Mouse (Mus musculus) embryonic fibroblast, embryonic 13.5 days (primary cell): ENCODE measurements around the gene Casp3. TPM values are rescaled to one million over a fixed set of nuclear protein-coding genes. Genes with fewer than 3 reads are reported as not detected.
A peak's percentile ranks its signal among the peaks of the same experiment; 100 is the strongest.

ENCODE experiments used
- H3K27ac ChIP-seq: 2 replicates; pipeline ENCODE4 v1.5.1; 2012; ENCODE audit warnings: low read length, control low read depth, inconsistent platforms; ENCODE audit not compliant: insufficient read depth
- H3K4me1 ChIP-seq: 2 replicates; pipeline ENCODE4 v1.6.1; 2011; ENCODE audit warnings: low read length; ENCODE audit not compliant: control insufficient read depth, insufficient read depth
- H3K4me3 ChIP-seq: 2 replicates; pipeline ENCODE4 v1.5.1; 2011; ENCODE audit warnings: mild to moderate bottlenecking, control low read depth, low read length; ENCODE audit not compliant: insufficient read depth
- CTCF ChIP-seq: IDR thresholded peaks from 2 replicates; pipeline ENCODE4 v1.5.1; 2011; ENCODE audit warnings: mild to moderate bottlenecking, control low read depth, low read length, moderate library complexity, borderline replicate concordance; ENCODE audit not compliant: insufficient read depth
- POLR2A ChIP-seq: IDR thresholded peaks from 2 replicates; pipeline ENCODE4 v1.6.1; 2011; ENCODE audit warnings: low read depth, mild to moderate bottlenecking, control low read depth, low read length, moderate library complexity
- polyA plus RNA-seq: library from polyadenylated mRNA; stranded (reverse); fragments of >200 nt; gene quantifications from 2 replicates; pipeline ENCODE4 v1.2.4, GENCODE M21; 2011; ENCODE audit warnings: low read depth; ENCODE audit not compliant: missing spikeins, insufficient read length

The Casp3 gene
- polyA plus RNA-seq, 1 experiment = 55.5 TPM

- no peak overlapping the region; the same call in 1 of the 2 replicates for H3K27ac ChIP-seq
- TF ChIP-seq POLR2A = no peak
- TF ChIP-seq CTCF = no peak
- peaks cover 14% of the 10 kb centered on the region for H3K4me1 ChIP-seq
- H3K4me3 ChIP-seq = no peak overlapping the region
Observed at GRCm38 (mm10) chr8:46625166-46625565, 8.1 kb downstream of the Casp3 start.

GRCm38 (mm10) chr8:46626642-46627041 is 9.6 kb downstream of the Casp3 start:
- Histone ChIP-seq H3K27ac (no peak overlapping the region; the same call in 1 of the 2 replicates), H3K4me3 (no peak overlapping the region), H3K4me1 (peaks cover 17% of the 10 kb centered on the region)
- no peak for TF ChIP-seq POLR2A

GRCm38 (mm10) chr8:46627881-46628280 is 10.8 kb downstream of the Casp3 start:
- Histone ChIP-seq H3K27ac (no peak overlapping the region), H3K4me1 (peaks cover 15% of the 10 kb centered on the region), H3K4me3 (no peak overlapping the region)
- TF ChIP-seq POLR2A (no peak), CTCF (no peak)

- Histone ChIP-seq H3K4me3 (no peak overlapping the region), H3K4me1 (peaks cover 15% of the 10 kb centered on the region), H3K27ac (no peak overlapping the region)
- no peak for TF ChIP-seq POLR2A
- TF ChIP-seq CTCF = no peak
Observed at GRCm38 (mm10) chr8:46628645-46629044, 11.6 kb downstream of the Casp3 start.

GRCm38 (mm10) chr8:46630422-46630821 is 13.3 kb downstream of the Casp3 start:
- Histone ChIP-seq H3K27ac (peak overlapping the region; percentile 72; the same call in 1 of the 2 replicates), H3K4me3 (no peak overlapping the region), H3K4me1 (peaks cover 11% of the 10 kb centered on the region)
- TF ChIP-seq CTCF = no peak
- no peak for TF ChIP-seq POLR2A

- Histone ChIP-seq H3K4me1 (peaks cover 9% of the 10 kb centered on the region), H3K27ac (peak overlapping the region; percentile 72; the same call in 1 of the 2 replicates), H3K4me3 (no peak overlapping the region)
- TF ChIP-seq POLR2A (no peak), CTCF (no peak)
Observed at GRCm38 (mm10) chr8:46630932-46631331, 13.8 kb downstream of the Casp3 start.

- TF ChIP-seq CTCF (no peak), POLR2A (no peak)
- no peak overlapping the region; the same call in 1 of the 2 replicates for H3K27ac ChIP-seq
Observed at GRCm38 (mm10) chr8:46639010-46639571, 22.0 kb downstream of the Casp3 start.

GRCm38 (mm10) chr8:46639852-46640251 is 22.8 kb downstream of the Casp3 start:
- TF ChIP-seq POLR2A = no peak
- no peak for TF ChIP-seq CTCF
- Histone ChIP-seq H3K4me3 (no peak overlapping the region), H3K4me1 (no peaks in the 10 kb centered on the region; the same call in 1 of the 2 replicates), H3K27ac (no peak overlapping the region)

More at GRCm38 (mm10) chr8:46639010-46639571, 22.0 kb downstream of the Casp3 start:
- Histone ChIP-seq H3K4me3 (no peak overlapping the region), H3K4me1 (no peaks in the 10 kb centered on the region; the same call in 1 of the 2 replicates)

GRCm38 (mm10) chr8:46641272-46641671 is 24.2 kb downstream of the Casp3 start:
- TF ChIP-seq POLR2A = no peak
- no peak for TF ChIP-seq CTCF
- Histone ChIP-seq H3K27ac (no peak overlapping the region), H3K4me3 (no peak overlapping the region), H3K4me1 (no peaks in the 10 kb centered on the region; the same call in 1 of the 2 replicates)

- TF ChIP-seq CTCF = no peak
- TF ChIP-seq POLR2A = no peak
Observed at GRCm38 (mm10) chr8:46648421-46648820, 31.3 kb downstream of the Casp3 start.

GRCm38 (mm10) chr8:46651872-46652271 is 34.8 kb downstream of the Casp3 start:
- TF ChIP-seq POLR2A = no peak
- TF ChIP-seq CTCF = no peak
- no peak overlapping the region for H3K27ac ChIP-seq
- peaks cover 11% of the 10 kb centered on the region for H3K4me1 ChIP-seq
- H3K4me3 ChIP-seq = no peak overlapping the region

More at GRCm38 (mm10) chr8:46648421-46648820, 31.3 kb downstream of the Casp3 start:
- H3K4me1 ChIP-seq = peaks cover 11% of the 10 kb centered on the region
- H3K4me3 ChIP-seq = no peak overlapping the region
- H3K27ac ChIP-seq = no peak overlapping the region; the same call in 1 of the 2 replicates

- peaks cover 8% of the 10 kb centered on the region for H3K4me1 ChIP-seq
- H3K4me3 ChIP-seq = no peak overlapping the region
- no peak overlapping the region for H3K27ac ChIP-seq
- TF ChIP-seq POLR2A (no peak), CTCF (no peak)
Observed at GRCm38 (mm10) chr8:46655919-46656318, 38.8 kb downstream of the Casp3 start.
